Mouse (Mus musculus): ENCODE measurements around the gene Pias1.

Pias1 gene

GRCm38 (mm10) chr9:62987824-62988223 lies at the start of gene Pias1:
Pias1 (minus strand) TSS chr9:62987924.
- no peak for DNase-seq

GRCm38 (mm10) chr9:63035431-63035830 lies 47.7 kb upstream of the Pias1 start:
- DNase-seq: no peak

- DNase-seq: peak; percentile 50 to 67
Observed at GRCm38 (mm10) chr9:63031011-63031782, 43.5 kb upstream of the Pias1 start.

GRCm38 (mm10) chr9:63022486-63022885 lies 34.8 kb upstream of the Pias1 start:
- no peak for DNase-seq

DNA sequence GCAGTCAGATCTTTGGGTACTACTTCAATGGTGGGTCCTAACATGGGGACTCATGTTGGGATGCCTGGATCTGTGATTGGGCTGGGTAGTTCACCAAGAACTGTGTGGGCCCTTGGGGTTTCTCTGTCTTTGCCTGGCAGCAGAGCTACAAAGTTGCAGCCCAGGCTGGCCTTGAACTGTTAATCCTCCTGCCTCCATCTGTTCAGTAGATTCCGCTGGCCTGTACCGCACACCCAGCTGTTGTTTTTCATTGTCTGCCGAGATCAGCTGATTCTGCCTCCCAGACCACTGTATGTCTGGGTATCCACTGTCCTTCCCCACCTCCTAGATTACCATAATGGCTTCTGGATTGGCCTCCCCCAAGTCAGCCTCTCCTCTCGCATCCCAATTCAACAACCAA lies 19.6 kb upstream of the Pias1 start:
- DNase-seq: no peak

GRCm38 (mm10) chr9:63006081-63006820 lies 18.5 kb upstream of the Pias1 start:
- DNase-seq: no peak

- DNase-seq: no peak
Observed at GRCm38 (mm10) chr9:62998561-62998960, 10.8 kb upstream of the Pias1 start.

- DNase-seq: no peak
Observed at GRCm38 (mm10) chr9:62997626-62998025, 9.9 kb upstream of the Pias1 start.

- no peak for DNase-seq
Observed at GRCm38 (mm10) chr9:62995186-62995585, 7.5 kb upstream of the Pias1 start.

DNA sequence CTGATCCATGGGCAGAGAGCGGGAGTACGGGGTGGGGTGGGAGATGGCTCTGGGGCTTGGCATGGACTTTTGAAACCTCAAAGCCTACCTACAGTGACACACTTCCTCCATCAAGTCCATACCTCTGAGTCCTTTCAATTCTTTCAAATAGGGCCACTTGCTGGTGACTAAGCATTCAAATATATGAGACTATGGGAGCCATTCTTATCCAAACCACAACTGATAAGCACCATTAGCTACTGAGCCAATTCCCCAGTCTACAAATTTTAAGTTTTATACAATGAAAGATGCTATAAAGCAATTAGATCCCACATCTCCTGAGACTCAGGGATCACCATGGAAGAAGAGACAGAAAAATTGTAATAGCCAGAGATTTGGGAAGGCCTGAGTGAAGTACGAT lies 2.4 kb upstream of the Pias1 start:
- DNase-seq: no peak

- DNase-seq: peak; percentile 98
Observed at GRCm38 (mm10) chr9:62980777-62981202, 6.9 kb downstream of the Pias1 start.

DNA sequence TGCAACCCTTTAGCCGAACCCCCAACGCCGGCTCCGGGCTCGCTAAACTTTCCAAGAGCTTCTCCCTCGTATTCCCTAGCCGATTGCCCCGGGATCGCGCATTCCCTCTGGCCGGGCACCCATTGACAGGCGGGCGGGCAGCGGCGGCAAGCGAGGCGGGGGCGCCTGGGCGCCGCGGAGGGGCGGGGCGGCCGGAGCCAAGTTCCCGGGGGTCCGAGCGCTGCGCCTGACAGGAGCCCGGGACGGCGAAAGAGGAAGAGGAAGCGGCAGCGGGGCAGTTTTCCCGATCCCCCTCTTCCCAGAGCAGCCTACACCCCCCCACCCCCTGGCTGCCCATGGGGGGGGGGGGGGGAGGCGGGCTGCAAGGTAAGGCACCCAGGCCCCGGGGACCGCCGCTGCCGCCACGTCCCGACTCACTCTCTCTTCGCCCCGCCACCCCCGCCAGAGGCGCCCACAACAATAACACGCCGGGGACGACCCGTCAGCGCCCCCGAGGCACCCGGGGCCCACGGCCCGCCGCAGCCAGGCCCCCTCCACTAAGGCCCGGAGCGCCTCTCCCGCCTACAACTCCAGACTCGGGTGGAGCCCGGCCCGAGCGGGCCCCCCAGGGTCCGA lies 7.5 kb downstream of the Pias1 start:
- peak; percentile 25 to 65 for DNase-seq

DNA sequence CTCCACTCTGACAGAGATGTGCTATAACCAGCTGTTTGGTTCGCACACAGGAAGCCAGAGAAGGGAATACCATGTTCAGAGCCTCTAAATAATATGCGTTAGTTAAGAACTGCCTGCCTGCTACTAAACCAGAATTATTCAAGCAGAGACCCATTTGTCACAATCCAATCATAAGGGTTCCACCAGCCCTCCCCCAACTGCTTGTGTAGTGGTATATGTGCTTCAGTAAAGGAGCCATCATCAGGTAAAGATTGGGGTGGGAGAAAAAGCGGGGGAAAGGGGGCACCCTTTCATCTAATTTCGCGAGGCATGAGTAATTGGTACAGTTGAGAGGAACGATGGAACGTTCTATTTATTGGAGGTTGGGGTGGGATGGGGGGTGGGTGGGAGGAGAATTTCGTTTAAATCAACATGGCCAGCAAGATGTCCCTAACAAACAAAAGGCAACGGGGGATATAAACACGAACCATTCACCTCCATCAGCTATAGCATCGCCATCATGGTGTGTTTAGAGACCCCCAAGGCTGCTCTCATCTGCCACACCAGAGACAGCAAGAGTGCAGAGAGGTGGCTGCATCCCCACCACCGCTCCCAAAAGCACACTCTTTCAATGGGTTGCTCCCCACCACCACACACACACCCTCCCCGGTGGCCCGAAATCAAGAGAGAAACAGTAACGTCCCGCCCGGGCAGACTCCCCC lies 8.1 kb downstream of the Pias1 start:
- DNase-seq: no peak

- DNase-seq: no peak
Observed at GRCm38 (mm10) chr9:62977152-62977551, 10.6 kb downstream of the Pias1 start.

- DNase-seq: no peak
Observed at GRCm38 (mm10) chr9:62975830-62976229, 11.9 kb downstream of the Pias1 start.

DNA sequence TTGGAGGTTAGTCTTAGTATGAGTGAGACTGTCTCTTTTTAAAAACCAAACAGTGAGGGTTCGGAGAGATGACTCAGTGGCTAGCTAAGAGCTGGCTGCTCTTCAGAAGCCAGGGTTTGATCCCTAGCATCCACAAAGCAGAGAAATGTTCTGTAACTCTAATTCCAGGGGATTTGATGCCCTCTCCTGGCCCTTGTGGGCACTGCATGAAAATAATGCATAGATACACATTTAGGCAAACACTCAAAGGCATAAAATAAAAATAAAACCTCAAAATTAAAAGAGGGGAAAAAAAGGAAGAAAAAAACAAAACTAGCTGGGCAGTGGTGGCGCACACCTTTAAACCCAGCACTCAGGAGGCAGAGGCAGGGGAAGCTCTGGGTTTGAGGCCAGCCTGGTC lies 13.3 kb downstream of the Pias1 start:
- peak in 1 of 2 experiments; percentile 59 for DNase-seq

DNA sequence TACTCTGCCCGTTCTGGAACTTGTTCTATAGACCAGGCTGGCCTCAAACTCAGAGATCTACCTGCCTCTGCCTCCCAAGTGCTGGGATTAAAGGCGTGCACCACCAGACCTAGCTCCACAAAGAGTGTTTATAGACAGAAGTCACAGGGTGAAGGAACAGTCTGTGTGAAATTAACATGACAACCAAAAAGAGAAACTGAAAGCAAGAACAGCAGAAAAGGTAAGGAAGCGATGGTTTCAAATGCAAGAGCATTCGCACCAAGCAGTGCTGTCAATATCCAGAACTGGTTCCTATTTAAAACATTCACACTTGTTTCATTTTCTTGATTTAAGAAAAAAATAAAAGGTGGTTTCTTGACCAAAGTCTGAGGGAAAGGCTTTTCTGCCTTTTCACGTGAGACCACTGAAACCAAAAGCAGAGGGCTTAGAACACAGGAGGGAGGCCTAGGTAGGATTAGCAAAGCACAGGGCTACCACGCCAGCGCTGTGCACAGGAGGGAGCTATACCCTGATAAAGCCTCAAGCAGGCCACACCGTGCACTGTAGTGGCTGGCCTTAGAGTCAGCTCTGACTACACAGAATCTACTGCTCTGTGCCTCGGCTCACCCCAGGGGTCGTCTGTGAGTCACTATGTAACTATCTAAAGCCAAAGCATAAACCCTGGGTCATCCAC lies 15.5 kb downstream of the Pias1 start:
- DNase-seq: peak; percentile 31 to 61

GRCm38 (mm10) chr9:62970345-62970744 lies 17.4 kb downstream of the Pias1 start:
- DNase-seq: no peak

GRCm38 (mm10) chr9:62966018-62966417 lies 21.7 kb downstream of the Pias1 start:
- DNase-seq: no peak

DNA sequence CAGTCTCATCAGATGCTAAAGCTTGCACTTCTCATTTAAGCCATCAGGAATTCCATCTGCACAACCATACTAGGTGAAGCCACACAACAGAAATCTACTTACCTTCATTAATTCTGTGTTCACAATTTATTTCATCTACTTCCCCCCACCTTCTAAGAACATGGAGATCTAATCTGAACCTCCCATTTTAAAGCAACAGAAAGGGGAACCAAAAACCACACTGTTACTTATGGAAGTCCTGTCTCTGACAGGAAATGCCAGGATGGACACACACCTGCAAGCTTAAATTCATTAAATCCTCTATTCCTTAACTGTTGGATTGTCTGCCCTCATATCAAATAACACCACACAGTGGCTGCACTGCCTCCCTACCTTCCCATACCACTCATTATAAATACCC lies 35.0 kb downstream of the Pias1 start:
- DNase-seq: no peak

DNA sequence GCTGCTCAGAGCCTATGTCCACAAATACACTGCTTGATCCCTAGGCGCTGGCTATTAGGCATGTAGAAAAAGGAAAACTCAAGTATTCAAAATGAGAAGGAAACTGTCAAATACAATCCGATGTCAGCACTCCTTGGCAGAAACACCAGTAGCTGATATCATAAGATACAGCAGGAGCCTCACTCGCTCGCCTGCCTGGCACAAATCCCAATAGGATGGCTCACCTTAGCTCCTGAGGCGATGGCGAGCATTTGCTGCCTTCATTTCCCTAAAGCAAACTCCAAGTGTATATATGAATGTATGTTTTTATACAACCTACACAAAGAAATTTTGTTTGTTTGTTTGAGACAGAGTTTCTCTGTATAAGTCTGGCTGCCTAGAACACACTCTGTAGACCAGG lies 42.4 kb downstream of the Pias1 start:
- DNase-seq: no peak

GRCm38 (mm10) chr9:62944063-62944462 lies 43.7 kb downstream of the Pias1 start:
- no peak for DNase-seq

DNA sequence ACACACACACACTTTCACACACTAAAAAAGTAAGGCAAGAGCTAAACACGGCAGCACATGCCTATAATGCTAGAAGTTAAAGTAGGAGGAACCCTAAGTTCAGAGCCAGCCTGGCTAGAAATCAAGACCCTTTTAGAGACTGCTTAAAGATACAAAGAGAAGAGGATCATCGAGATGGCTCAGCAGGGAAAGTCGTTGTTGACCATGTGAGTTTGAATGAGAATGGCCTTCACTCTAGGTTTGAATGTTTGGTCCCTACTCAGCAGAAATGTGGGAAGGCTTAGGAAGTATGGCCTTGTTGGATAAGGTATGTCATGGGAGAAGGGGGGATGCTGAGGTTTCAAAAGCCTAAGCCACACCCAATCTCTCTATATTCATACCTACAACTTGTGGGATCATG lies 46.8 kb downstream of the Pias1 start:
- no peak for DNase-seq
